In genomic region chr2:45077383-45077782, GRCm38 (mm10) we compare ENCODE assay signal across 16 mouse cellular contexts.
"Had no signal": no experiment of that assay in that cellular context is flagged by ENCODE, and none has a peak within 500 bp of the region (broad histone marks: within the 10 kb centered on the region; RNA-seq: fewer than 3 reads in every experiment).

No protein-coding gene starts in this region.

- H3K9ac ChIP-seq: limb, embryonic 15.5 days; lung, embryonic 14.5 days; midbrain, embryonic 15.5 days; neural tube, embryonic 13.5 days; stomach, embryonic 15.5 days had no signal

- H3K27ac ChIP-seq: kidney, postnatal 0 days; limb, embryonic 15.5 days; macrophage; midbrain, embryonic 15.5 days; neural tube, embryonic 13.5 days; stomach, embryonic 15.5 days had no signal

- H3K36me3 ChIP-seq: limb, embryonic 15.5 days; midbrain, embryonic 15.5 days had no signal

- H3K4me2 ChIP-seq: limb, embryonic 15.5 days; lung, embryonic 14.5 days; midbrain, embryonic 11.5 days; midbrain, embryonic 15.5 days; neural tube, embryonic 13.5 days; stomach, embryonic 15.5 days had no signal

- DNase-seq: kidney, adult 11 months; kidney, adult 9 months; kidney, postnatal 36 days; lung, embryonic 14.5 days; lung, postnatal 10 days; right cerebral cortex, postnatal 14 days; thymus, adult 2 months; thymus, postnatal 25 days had no signal

- H3K27me3 ChIP-seq: limb, embryonic 15.5 days; megakaryocyte, embryonic 14.5 days; midbrain, embryonic 15.5 days; neural tube, embryonic 13.5 days; stomach, embryonic 15.5 days had no signal

- H3K4me1 ChIP-seq: stomach, embryonic 15.5 days had no signal

- H3K9me3 ChIP-seq: limb, embryonic 15.5 days; megakaryocyte, embryonic 14.5 days; midbrain, embryonic 15.5 days; neural tube, embryonic 13.5 days; stomach, embryonic 15.5 days had no signal

- H3K4me3 ChIP-seq: limb, embryonic 15.5 days; midbrain, embryonic 15.5 days; neural tube, embryonic 13.5 days; stomach, embryonic 15.5 days had no signal

- ATAC-seq: midbrain, embryonic 15.5 days had no signal
